Mouse (Mus musculus) ES-Bruce4 (cell line): ENCODE measurements around the gene Anapc15-ps. TPM values are rescaled to one million over a fixed set of nuclear protein-coding genes. Genes with fewer than 3 reads are reported as not detected.

Experiments
- H3K27ac ChIP-seq: 2 replicates; pipeline ENCODE4 v1.5.1; 2012; ENCODE audit warnings: low read length, inconsistent platforms; ENCODE audit not compliant: insufficient read depth
- H3K27me3 ChIP-seq: 2 replicates; pipeline ENCODE4 v1.6.1; 2012; ENCODE audit warnings: mild to moderate bottlenecking, low read length, inconsistent platforms; ENCODE audit not compliant: control insufficient read depth, poor library complexity, insufficient read depth, severe bottlenecking
- H3K36me3 ChIP-seq: 2 replicates; pipeline ENCODE4 v1.6.1; 2012; ENCODE audit warnings: inconsistent platforms, mild to moderate bottlenecking, low read length, moderate library complexity; ENCODE audit not compliant: control insufficient read depth, poor library complexity, insufficient read depth, severe bottlenecking
- H3K4me1 ChIP-seq: one replicate; pipeline ENCODE4 v1.8.1; 2011; ENCODE audit warnings: low read length; ENCODE audit not compliant: control insufficient read depth, insufficient read depth
- H3K4me3 ChIP-seq: 2 replicates; pipeline ENCODE4 v1.5.1; 2011; ENCODE audit warnings: low read depth, mild to moderate bottlenecking, low read length
- H3K9ac ChIP-seq: 2 replicates; pipeline ENCODE4 v1.6.1; 2012; ENCODE audit warnings: low read depth, mild to moderate bottlenecking, inconsistent platforms; ENCODE audit not compliant: poor library complexity, severe bottlenecking
- H3K9me3 ChIP-seq: replicated peaks from 2 replicates; pipeline ENCODE4 v1.6.1; 2012; ENCODE audit warnings: mild to moderate bottlenecking, low read length, inconsistent platforms; ENCODE audit not compliant: control insufficient read depth, poor library complexity, insufficient read depth, severe bottlenecking
- CTCF ChIP-seq: IDR thresholded peaks from one replicate; pipeline ENCODE4 v1.8.1; 2011; ENCODE audit warnings: low read depth, low read length
- EP300 ChIP-seq: IDR thresholded peaks from 2 replicates; pipeline ENCODE4 v1.6.1; 2011; ENCODE audit warnings: low read depth, low read length; ENCODE audit not compliant: insufficient read depth
- POLR2A ChIP-seq: IDR thresholded peaks from one replicate; pipeline ENCODE4 v1.8.1; 2011; ENCODE audit warnings: low read length; ENCODE audit not compliant: insufficient read depth
- polyA plus RNA-seq: library from polyadenylated mRNA; stranded (reverse); fragments of >200 nt; gene quantifications from 2 replicates; pipeline ENCODE4 v1.2.4, GENCODE M21; 2011; ENCODE audit warnings: low read depth; ENCODE audit not compliant: missing spikeins, insufficient read depth, insufficient read length

Gene Anapc15-ps
- polyA plus RNA-seq, 1 experiment: 3.4 TPM

DNA sequence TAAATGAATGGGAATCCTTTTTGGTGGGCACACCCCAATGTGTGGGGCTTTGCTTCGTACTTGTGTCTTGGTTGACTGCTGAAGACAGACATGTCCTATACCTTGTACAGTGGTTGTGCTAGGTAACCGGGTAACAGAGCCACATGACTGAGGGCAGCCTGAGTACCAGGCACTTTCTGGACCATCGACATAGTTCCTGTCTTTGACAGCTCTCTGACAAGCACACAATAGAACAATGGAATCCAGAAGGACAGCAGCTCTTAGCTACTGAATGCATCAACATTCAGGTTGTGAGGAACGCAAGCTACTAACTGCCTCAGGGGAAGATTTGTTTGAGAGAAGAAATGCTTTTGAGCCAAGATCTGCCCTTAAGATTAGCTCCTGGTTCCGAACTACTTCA is 49.2 kb downstream of the Anapc15-ps start:
- H3K4me1 ChIP-seq: peaks cover 5% of the 10 kb centered on the region
- no peak overlapping the region for H3K9ac ChIP-seq
- no peak for TF ChIP-seq POLR2A
- H3K27me3 ChIP-seq: no peaks in the 10 kb centered on the region
- H3K36me3 ChIP-seq: no peaks in the 10 kb centered on the region
- no peaks in the 10 kb centered on the region for H3K9me3 ChIP-seq
- H3K4me3 ChIP-seq: no peak overlapping the region
- peak overlapping the region; percentile 2; the same call in 1 of the 2 replicates for H3K27ac ChIP-seq

- Histone ChIP-seq H3K9ac (no peak overlapping the region), H3K4me1 (peaks cover 5% of the 10 kb centered on the region), H3K27ac (no peak overlapping the region), H3K36me3 (no peaks in the 10 kb centered on the region), H3K27me3 (no peaks in the 10 kb centered on the region), H3K4me3 (no peak overlapping the region), H3K9me3 (no peaks in the 10 kb centered on the region)
- no peak for TF ChIP-seq EP300
- TF ChIP-seq CTCF: no peak
- TF ChIP-seq POLR2A: no peak
These were observed 49.7 kb downstream of the Anapc15-ps start for GRCm38 (mm10) chr10:95623518-95623905.

Other genes with a start within 250 kb of the Anapc15-ps start
- gene Mrpl42, start 171.5 kb downstream of the Anapc15-ps start, polyA plus RNA-seq: 238 and 240 TPM in 2 replicates
- gene Ube2n, start 158.3 kb downstream of the Anapc15-ps start, polyA plus RNA-seq: 280 and 301 TPM in 2 replicates
- gene Nudt4, start 109.3 kb downstream of the Anapc15-ps start, polyA plus RNA-seq: 128 and 133 TPM in 2 replicates
- not detected in 2 replicates for gene Gm33543, start 169.5 kb upstream of the Anapc15-ps start, polyA plus RNA-seq